Mouse (Mus musculus) CD4-positive, CD25-positive, alpha-beta regulatory T cell, adult 4 months (primary cell): ENCODE data around the gene Cops3. TPM values are rescaled to one million over a fixed set of nuclear protein-coding genes. Genes with fewer than 3 reads are reported as not detected.

Experiments
- ATAC-seq: one replicate; pipeline ENCODE4 v1.8.0; 2017
- polyA plus RNA-seq, 2 experiments: library from polyadenylated mRNA; unstranded; fragments of 100-300 nt; shearing (Covaris generic); gene quantifications; one replicate each; pipeline ENCODE4 v1.2.1; 2017

Cops3 gene
- polyA plus RNA-seq, 2 experiments from 2014 or later = 74.8 to 80.6 TPM

- ATAC-seq = no peak
Observed at GRCm38 (mm10) chr11:59810480-59811158, 29.0 kb downstream of the Cops3 start.

GRCm38 (mm10) chr11:59809670-59810474 is 29.8 kb downstream of the Cops3 start, which contains the start of gene Flcn:
Gene Flcn (minus strand): TSS chr11:59810016.
- peak; percentile 79 for ATAC-seq

GRCm38 (mm10) chr11:59809071-59809669 is 30.5 kb downstream of the Cops3 start:
- peak; percentile 71 for ATAC-seq

GRCm38 (mm10) chr11:59808170-59808960 is 31.3 kb downstream of the Cops3 start:
- no peak for ATAC-seq

- no peak for ATAC-seq
Observed at GRCm38 (mm10) chr11:59805656-59806055, 34.0 kb downstream of the Cops3 start.

- no peak for ATAC-seq
Observed at GRCm38 (mm10) chr11:59805256-59805655, 34.4 kb downstream of the Cops3 start.

- ATAC-seq = no peak
Observed at GRCm38 (mm10) chr11:59804409-59805110, 35.1 kb downstream of the Cops3 start.

- no peak for ATAC-seq
Observed at GRCm38 (mm10) chr11:59803516-59803915, 36.1 kb downstream of the Cops3 start.

- no peak for ATAC-seq
Observed at GRCm38 (mm10) chr11:59801881-59802280, 37.8 kb downstream of the Cops3 start.

- ATAC-seq = no peak
Observed at GRCm38 (mm10) chr11:59800412-59800811, 39.2 kb downstream of the Cops3 start.

GRCm38 (mm10) chr11:59793390-59793789 is 46.2 kb downstream of the Cops3 start:
- ATAC-seq = no peak

- ATAC-seq = no peak
Observed at GRCm38 (mm10) chr11:59789311-59789710, 50.3 kb downstream of the Cops3 start.

GRCm38 (mm10) chr11:59787199-59787781 is 52.3 kb downstream of the Cops3 start, which contains the start of gene Pld6:
Gene Pld6 (minus strand): TSS chr11:59787645.
- ATAC-seq = no peak

GRCm38 (mm10) chr11:59786444-59787198 is 53.0 kb downstream of the Cops3 start:
- ATAC-seq = no peak

GRCm38 (mm10) chr11:59783591-59783990 is 56.0 kb downstream of the Cops3 start:
- no peak for ATAC-seq

- ATAC-seq = no peak
Observed at GRCm38 (mm10) chr11:59782091-59782590, 57.5 kb downstream of the Cops3 start.

- ATAC-seq = no peak
Observed at GRCm38 (mm10) chr11:59780241-59780640, 59.4 kb downstream of the Cops3 start.

- no peak for ATAC-seq
Observed at GRCm38 (mm10) chr11:59779406-59779805, 60.2 kb downstream of the Cops3 start.

- no peak for ATAC-seq
Observed at GRCm38 (mm10) chr11:59778874-59779223, 60.8 kb downstream of the Cops3 start.

GRCm38 (mm10) chr11:59778181-59778873 is 61.3 kb downstream of the Cops3 start:
- ATAC-seq = peak; percentile 77
